Mouse (Mus musculus) embryonic fibroblast, embryonic 13.5 days (primary cell): Measurements from ENCODE around the gene Gm21985. TPM values are rescaled to one million over a fixed set of nuclear protein-coding genes. Genes with fewer than 3 reads are reported as not detected.

Source experiments
- H3K27ac ChIP-seq: 2 replicates; pipeline ENCODE4 v1.5.1; 2012; ENCODE audit warnings: low read length, control low read depth, inconsistent platforms; ENCODE audit not compliant: insufficient read depth
- H3K4me1 ChIP-seq: 2 replicates; pipeline ENCODE4 v1.6.1; 2011; ENCODE audit warnings: low read length; ENCODE audit not compliant: control insufficient read depth, insufficient read depth
- H3K4me3 ChIP-seq: 2 replicates; pipeline ENCODE4 v1.5.1; 2011; ENCODE audit warnings: mild to moderate bottlenecking, control low read depth, low read length; ENCODE audit not compliant: insufficient read depth
- CTCF ChIP-seq: IDR thresholded peaks from 2 replicates; pipeline ENCODE4 v1.5.1; 2011; ENCODE audit warnings: mild to moderate bottlenecking, control low read depth, low read length, moderate library complexity, borderline replicate concordance; ENCODE audit not compliant: insufficient read depth
- POLR2A ChIP-seq: IDR thresholded peaks from 2 replicates; pipeline ENCODE4 v1.6.1; 2011; ENCODE audit warnings: low read depth, mild to moderate bottlenecking, control low read depth, low read length, moderate library complexity
- polyA plus RNA-seq: library from polyadenylated mRNA; stranded (reverse); fragments of >200 nt; gene quantifications from 2 replicates; pipeline ENCODE4 v1.2.4, GENCODE M21; 2011; ENCODE audit warnings: low read depth; ENCODE audit not compliant: missing spikeins, insufficient read length

Gm21985 gene
- polyA plus RNA-seq, 1 experiment: not detected

DNA sequence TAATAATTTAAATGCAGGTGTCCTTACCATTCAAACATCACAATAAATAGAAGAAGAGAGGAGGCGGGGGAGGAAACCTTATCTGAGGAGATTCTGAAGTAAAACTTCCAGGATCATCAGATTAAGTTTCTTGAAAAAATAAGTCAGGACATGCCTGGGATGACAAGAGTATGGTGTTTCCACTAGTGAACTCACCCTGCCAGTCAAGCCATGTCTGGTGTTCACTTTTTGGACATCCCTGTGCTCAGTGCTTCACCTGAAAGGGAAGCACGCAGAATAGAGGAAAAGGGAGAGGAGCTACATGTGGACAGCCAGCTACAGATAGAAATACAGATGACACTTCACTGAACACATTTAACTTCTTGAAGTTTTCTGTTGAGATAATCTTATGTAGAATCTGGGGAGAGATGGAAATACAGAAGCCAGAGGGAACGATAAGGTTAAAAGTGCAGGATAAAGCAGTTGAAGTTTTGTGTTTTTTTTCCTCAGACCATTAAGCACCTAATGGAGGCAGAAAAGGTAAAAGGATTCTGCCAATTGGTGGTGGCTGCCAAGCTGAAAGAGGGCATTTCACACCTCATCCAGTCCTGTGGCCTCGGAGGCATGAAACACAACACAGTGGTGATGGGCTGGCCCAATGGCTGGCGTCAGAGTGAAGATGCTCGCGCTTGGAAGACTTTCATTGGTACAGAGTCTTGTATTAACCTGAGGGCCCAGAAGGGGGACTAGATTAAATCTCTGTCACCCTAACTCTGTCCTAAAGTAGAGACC, 87.8 kb downstream of the Gm21985 start:
- Histone ChIP-seq H3K4me3 (no peak overlapping the region), H3K27ac (no peak overlapping the region), H3K4me1 (no peaks in the 10 kb centered on the region)
- TF ChIP-seq CTCF: no peak
- TF ChIP-seq POLR2A: no peak

- Histone ChIP-seq H3K4me1 (no peaks in the 10 kb centered on the region), H3K27ac (no peak overlapping the region), H3K4me3 (no peak overlapping the region)
- no peak for TF ChIP-seq CTCF
Observed at GRCm38 (mm10) chr2:112359611-112360010, 93.5 kb downstream of the Gm21985 start.

DNA sequence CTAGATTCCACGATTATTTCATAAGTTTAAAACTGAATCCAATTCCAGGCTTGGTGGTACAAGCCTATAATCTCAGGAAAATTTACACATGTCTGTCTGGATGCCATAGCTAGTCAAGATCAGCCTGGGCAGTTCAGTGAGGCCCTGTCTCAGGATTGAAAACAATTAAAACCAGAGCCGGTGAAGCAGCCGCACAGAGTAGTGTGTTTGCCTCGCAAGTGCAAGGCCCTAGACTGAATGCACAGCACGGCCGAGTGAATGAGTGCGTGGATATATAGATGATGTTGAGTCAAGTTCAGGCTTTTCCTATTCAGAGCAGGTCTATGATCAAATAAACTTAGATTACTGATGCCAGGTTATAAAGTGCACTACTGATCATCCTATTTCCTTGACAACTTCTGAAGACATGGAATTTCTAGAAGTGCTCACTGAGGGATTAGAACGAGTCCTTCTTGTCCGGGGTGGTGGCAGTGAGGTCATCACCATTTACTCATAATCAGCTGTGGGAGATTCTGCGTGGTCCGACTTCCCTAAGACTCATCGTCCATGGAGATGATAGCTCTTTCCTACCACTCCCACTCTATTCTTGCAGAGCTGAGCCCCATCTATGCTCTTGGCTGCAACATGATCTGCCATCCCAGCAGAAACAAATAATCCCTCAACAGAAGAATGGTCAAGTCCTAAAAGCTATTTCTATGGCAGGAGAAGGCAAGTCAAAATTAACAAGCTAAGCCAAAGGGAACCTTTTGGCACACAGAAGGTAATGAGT, 94.1 kb downstream of the Gm21985 start:
- Histone ChIP-seq H3K27ac (no peak overlapping the region), H3K4me1 (no peaks in the 10 kb centered on the region), H3K4me3 (no peak overlapping the region)
- no peak for TF ChIP-seq POLR2A
- no peak for TF ChIP-seq CTCF

GRCm38 (mm10) chr2:112360781-112361169, 94.7 kb downstream of the Gm21985 start:
- TF ChIP-seq POLR2A: no peak
- no peak for TF ChIP-seq CTCF
- Histone ChIP-seq H3K27ac (no peak overlapping the region), H3K4me1 (no peaks in the 10 kb centered on the region), H3K4me3 (no peak overlapping the region)

- TF ChIP-seq POLR2A (no peak), CTCF (no peak)
- Histone ChIP-seq H3K4me3 (peak overlapping the region; percentile 85), H3K4me1 (peaks cover 2% of the 10 kb centered on the region; the same call in 1 of the 2 replicates), H3K27ac (no peak overlapping the region)
Observed at GRCm38 (mm10) chr2:112367222-112367621, 101.1 kb downstream of the Gm21985 start.

GRCm38 (mm10) chr2:112367726-112368673, 101.9 kb downstream of the Gm21985 start, which contains the start of gene Emc4:
Gene Emc4, minus strand, starts transcription at chr2:112368027.
- Histone ChIP-seq H3K27ac (peak within 1 kb of the TSS; percentile 55), H3K4me3 (peak within 1 kb of the TSS; percentile 85), H3K4me1 (peaks cover 2% of the 10 kb centered on the region; the same call in 1 of the 2 replicates)
- TF ChIP-seq CTCF (no peak), POLR2A (peak; percentile 91)

- no peak for TF ChIP-seq POLR2A
- TF ChIP-seq CTCF: no peak
- H3K4me3 ChIP-seq: no peak overlapping the region
- H3K4me1 ChIP-seq: peaks cover 2% of the 10 kb centered on the region; the same call in 1 of the 2 replicates
Observed at GRCm38 (mm10) chr2:112369941-112370340, 103.8 kb downstream of the Gm21985 start.

GRCm38 (mm10) chr2:112373141-112373540, 107.0 kb downstream of the Gm21985 start:
- H3K4me3 ChIP-seq: no peak overlapping the region
- peak overlapping the region; percentile 64; the same call in 1 of the 2 replicates for H3K27ac ChIP-seq
- H3K4me1 ChIP-seq: no peaks in the 10 kb centered on the region
- TF ChIP-seq POLR2A (no peak), CTCF (no peak)

More at GRCm38 (mm10) chr2:112369941-112370340, 103.8 kb downstream of the Gm21985 start:
- H3K27ac ChIP-seq: no peak overlapping the region

DNA sequence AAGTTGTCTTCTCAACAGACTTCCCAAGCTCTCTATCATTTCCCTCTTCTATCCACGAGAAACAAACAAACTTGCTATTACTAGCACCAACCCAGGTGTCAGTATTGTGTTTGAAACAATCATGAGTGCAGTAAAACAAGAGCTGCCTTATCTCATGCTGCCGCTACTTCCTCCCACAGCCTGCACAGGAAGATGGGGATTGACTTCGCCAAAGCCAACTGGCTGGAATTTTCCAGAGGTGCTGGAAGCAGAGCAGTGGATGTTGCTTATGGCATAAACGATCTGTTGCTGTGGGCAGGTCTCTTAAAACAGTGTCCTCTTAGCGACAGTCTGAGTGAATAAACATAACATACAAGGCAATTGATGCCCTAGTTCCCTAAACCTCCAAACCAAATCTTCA, 108.5 kb downstream of the Gm21985 start:
- no peak overlapping the region for H3K27ac ChIP-seq
- no peak for TF ChIP-seq CTCF
- no peak for TF ChIP-seq POLR2A
- no peak overlapping the region for H3K4me3 ChIP-seq
- H3K4me1 ChIP-seq: no peaks in the 10 kb centered on the region
